Mouse (Mus musculus) hindbrain, embryonic 13.5 days (tissue): Measurements from ENCODE around the gene Tshr. TPM values are rescaled to one million over a fixed set of nuclear protein-coding genes. Genes with fewer than 3 reads are reported as not detected.
"Not testable (repeated sequence)": the region's sequence is repeated elsewhere in the genome, so short reads cannot be mapped to it uniquely, and the experiment has no call there.

ENCODE experiments used
- ATAC-seq: fragments of 200-750 bp; cut with Nextera tagmentation; 2 replicates; pipeline ENCODE4 v1.8.0; 2017; ENCODE audit warnings: moderate TSS enrichment; ENCODE audit not compliant: low FRiP score
- H3K27ac ChIP-seq: fragments of 300-500 bp; sonication (generic); 2 replicates; pipeline ENCODE4 v1.5.1; 2015; ENCODE audit warnings: inconsistent platforms, mild to moderate bottlenecking, moderate library complexity
- H3K27me3 ChIP-seq: fragments of 300-500 bp; sonication (generic); 2 replicates; pipeline ENCODE4 v1.6.1; 2015; ENCODE audit warnings: mild to moderate bottlenecking, inconsistent platforms
- H3K36me3 ChIP-seq: fragments of 300-500 bp; sonication (generic); 2 replicates; pipeline ENCODE4 v1.6.1; 2015; ENCODE audit warnings: mild to moderate bottlenecking, inconsistent platforms
- H3K4me1 ChIP-seq: fragments of 300-500 bp; sonication (generic); replicated peaks from 2 replicates; pipeline ENCODE4 v1.6.1; 2015; ENCODE audit warnings: inconsistent platforms
- H3K4me2 ChIP-seq: fragments of 300-500 bp; sonication (generic); 2 replicates; pipeline ENCODE4 v1.6.1; 2015; ENCODE audit warnings: inconsistent platforms, mild to moderate bottlenecking, moderate library complexity
- H3K4me3 ChIP-seq: fragments of 300-500 bp; sonication (generic); 2 replicates; pipeline ENCODE4 v1.5.1; 2015; ENCODE audit warnings: mild to moderate bottlenecking, inconsistent platforms
- H3K9ac ChIP-seq: fragments of 300-500 bp; sonication (generic); 2 replicates; pipeline ENCODE4 v1.6.1; 2015; ENCODE audit warnings: mild to moderate bottlenecking, inconsistent platforms
- H3K9me3 ChIP-seq: fragments of 300-500 bp; sonication (generic); 2 replicates; pipeline ENCODE4 v1.6.1; 2016; ENCODE audit warnings: inconsistent platforms
- WGBS: fragments of 180-500 bp; shearing (Covaris S2); methylation state at CpG from one replicate; pipeline ENCODE4 v1.1.7; 2015; 5-methylcytosine and 5-hydroxymethylcytosine counted together
- polyA plus RNA-seq: library from polyadenylated mRNA; unstranded; fragments of >200 nt; fragmentation: Nextera tagmentation; extraction: Ambion mirVana; gene quantifications from 2 replicates; pipeline ENCODE4 v1.2.1, GENCODE M21; 2015

The Tshr gene
- 0.40 and 0.52 TPM in 2 replicates for polyA plus RNA-seq

GRCm38 (mm10) chr12:91384281-91385017 lies at the start of gene Tshr, which contains the start of gene Cep128:
TSS of gene Tshr (plus strand) at chr12:91384563.
TSS of gene Cep128 (minus strand) at chr12:91384409.
- no peaks in the 10 kb centered on the region for H3K9me3 ChIP-seq
- 2% methylated on average over 27 of the region's 27 CpGs for WGBS
- H3K4me2 ChIP-seq = peak within 1 kb of the TSS; percentile 93
- peaks cover 5% of the 10 kb centered on the region for H3K4me1 ChIP-seq
- no peak within 1 kb of the TSS for H3K27ac ChIP-seq
- H3K4me3 ChIP-seq = peak within 1 kb of the TSS; percentile 66
- no peaks in the 10 kb centered on the region for H3K27me3 ChIP-seq
- H3K36me3 ChIP-seq = no peaks in the 10 kb centered on the region
- peak within 1 kb of the TSS; percentile 71 for H3K9ac ChIP-seq
- ATAC-seq = peak; percentile 100

GRCm38 (mm10) chr12:91338656-91339055 lies 45.7 kb upstream of the Tshr start:
- H3K27ac ChIP-seq, H3K4me1 ChIP-seq, H3K27me3 ChIP-seq, H3K4me3 ChIP-seq, H3K36me3 ChIP-seq, H3K4me2 ChIP-seq, ATAC-seq, H3K9ac ChIP-seq, H3K9me3 ChIP-seq: not testable (repeated sequence)
- 95% methylated on average over 13 of the region's 13 CpGs for whole genome bisulfite sequencing

GRCm38 (mm10) chr12:91353783-91354182 lies 30.6 kb upstream of the Tshr start:
- no peaks in the 10 kb centered on the region for H3K27me3 ChIP-seq
- WGBS = 91% methylated on average over 8 of the region's 8 CpGs
- H3K4me2 ChIP-seq = no peak overlapping the region
- no peaks in the 10 kb centered on the region for H3K36me3 ChIP-seq
- no peak overlapping the region for H3K9ac ChIP-seq
- H3K4me3 ChIP-seq = no peak overlapping the region
- no peaks in the 10 kb centered on the region for H3K9me3 ChIP-seq
- H3K27ac ChIP-seq = no peak overlapping the region
- no peaks in the 10 kb centered on the region for H3K4me1 ChIP-seq
- ATAC-seq = no peak

- H3K27me3 ChIP-seq = no peaks in the 10 kb centered on the region
- WGBS = 98% methylated on average over 3 of the region's 3 CpGs
- no peak for ATAC-seq
Observed at GRCm38 (mm10) chr12:91369173-91369572, 15.2 kb upstream of the Tshr start.

GRCm38 (mm10) chr12:91383516-91384264 lies 673 bp upstream of the Tshr start:
- Histone ChIP-seq H3K9ac (peak overlapping the region; percentile 68), H3K9me3 (no peaks in the 10 kb centered on the region), H3K36me3 (no peaks in the 10 kb centered on the region), H3K4me3 (peak overlapping the region; percentile 66), H3K27me3 (no peaks in the 10 kb centered on the region), H3K4me1 (peaks cover 5% of the 10 kb centered on the region), H3K4me2 (peak overlapping the region; percentile 93), H3K27ac (no peak overlapping the region)
- 6% methylated on average over 22 of the region's 22 CpGs for WGBS
- peak; percentile 77 for ATAC-seq

More at GRCm38 (mm10) chr12:91369173-91369572, 15.2 kb upstream of the Tshr start:
- no peak overlapping the region for H3K4me2 ChIP-seq
- H3K27ac ChIP-seq = no peak overlapping the region
- no peak overlapping the region for H3K9ac ChIP-seq
- peaks cover 8% of the 10 kb centered on the region; the same call in 1 of the 2 replicates for H3K9me3 ChIP-seq
- H3K4me1 ChIP-seq = no peaks in the 10 kb centered on the region
- no peaks in the 10 kb centered on the region for H3K36me3 ChIP-seq
- no peak overlapping the region for H3K4me3 ChIP-seq

GRCm38 (mm10) chr12:91400232-91401048 lies 16.1 kb downstream of the Tshr start:
- no peak overlapping the region for H3K27ac ChIP-seq
- no peaks in the 10 kb centered on the region for H3K36me3 ChIP-seq
- peak; percentile 94 for ATAC-seq
- peaks cover 8% of the 10 kb centered on the region for H3K4me1 ChIP-seq
- peaks cover 47% of the 10 kb centered on the region for H3K27me3 ChIP-seq
- peak overlapping the region; percentile 63 for H3K9ac ChIP-seq
- H3K9me3 ChIP-seq = no peaks in the 10 kb centered on the region
- under 1% methylated on average over 36 of the region's 38 CpGs for WGBS
- peak overlapping the region; percentile 68 for H3K4me2 ChIP-seq
- H3K4me3 ChIP-seq = peak overlapping the region; percentile 43

- Histone ChIP-seq H3K9me3 (no peaks in the 10 kb centered on the region), H3K4me3 (peak overlapping the region; percentile 43), H3K4me1 (peaks cover 8% of the 10 kb centered on the region), H3K36me3 (no peaks in the 10 kb centered on the region), H3K27ac (no peak overlapping the region), H3K27me3 (peaks cover 47% of the 10 kb centered on the region), H3K9ac (peak overlapping the region; percentile 63), H3K4me2 (peak overlapping the region; percentile 68)
- WGBS = 6% methylated on average over 12 of the region's 12 CpGs
- no peak for ATAC-seq
Observed at GRCm38 (mm10) chr12:91401049-91401352, 16.6 kb downstream of the Tshr start.

- WGBS = 95% methylated on average over 4 of the region's 4 CpGs
Observed at GRCm38 (mm10) chr12:91410306-91410705, 25.9 kb downstream of the Tshr start.

GRCm38 (mm10) chr12:91412461-91413182 lies 28.3 kb downstream of the Tshr start:
- peaks cover 21% of the 10 kb centered on the region for H3K4me1 ChIP-seq
- peaks cover 50% of the 10 kb centered on the region for H3K27me3 ChIP-seq
- no peak overlapping the region for H3K4me3 ChIP-seq
- no peaks in the 10 kb centered on the region for H3K36me3 ChIP-seq
- WGBS = 26% methylated on average over 7 of the region's 7 CpGs
- H3K9ac ChIP-seq = no peak overlapping the region
- ATAC-seq = peak; percentile 94
- H3K27ac ChIP-seq = peak overlapping the region; percentile 60
- no peaks in the 10 kb centered on the region for H3K9me3 ChIP-seq
- H3K4me2 ChIP-seq = no peak overlapping the region

More at GRCm38 (mm10) chr12:91410306-91410705, 25.9 kb downstream of the Tshr start:
- Histone ChIP-seq H3K9me3 (no peaks in the 10 kb centered on the region), H3K27me3 (peaks cover 48% of the 10 kb centered on the region), H3K4me3 (no peak overlapping the region), H3K4me2 (no peak overlapping the region), H3K36me3 (no peaks in the 10 kb centered on the region), H3K9ac (no peak overlapping the region), H3K4me1 (peaks cover 21% of the 10 kb centered on the region), H3K27ac (no peak overlapping the region)
- ATAC-seq = no peak

GRCm38 (mm10) chr12:91415112-91415511 lies 30.7 kb downstream of the Tshr start:
- WGBS = 74% methylated on average over 6 of the region's 6 CpGs
- Histone ChIP-seq H3K27me3 (peaks cover 34% of the 10 kb centered on the region), H3K27ac (no peak overlapping the region), H3K4me1 (peaks cover 21% of the 10 kb centered on the region), H3K4me2 (no peak overlapping the region), H3K4me3 (no peak overlapping the region), H3K9ac (no peak overlapping the region), H3K9me3 (no peaks in the 10 kb centered on the region), H3K36me3 (no peaks in the 10 kb centered on the region)
- no peak for ATAC-seq

GRCm38 (mm10) chr12:91416828-91417227 lies 32.5 kb downstream of the Tshr start:
- H3K27me3 ChIP-seq = peaks cover 31% of the 10 kb centered on the region
- 88% methylated on average over 7 of the region's 7 CpGs for WGBS
- no peak for ATAC-seq

More at GRCm38 (mm10) chr12:91416828-91417227, 32.5 kb downstream of the Tshr start:
- Histone ChIP-seq H3K4me1 (peaks cover 20% of the 10 kb centered on the region), H3K4me2 (no peak overlapping the region), H3K27ac (no peak overlapping the region), H3K9ac (no peak overlapping the region), H3K36me3 (no peaks in the 10 kb centered on the region), H3K4me3 (no peak overlapping the region), H3K9me3 (no peaks in the 10 kb centered on the region)
